Comparison of ENCODE assay signal across 1 mouse cellular context in genomic region chr11:86691482-86691881, GRCm38 (mm10).
TF ChIP-seq lines count a peak whose summit lies in the region.

No protein-coding gene starts in this region.

TF ChIP-seq in MEL, 35 proteins besides CTCF, POLR2A, EP300 and RAD21 (continued from another document):
- TF ChIP-seq ZMIZ1 (IDR thresholded peaks at IDR 0.05; ENCODE audit: low read depth, low read length) (peak; percentile 31; the same call in 1 of the 2 replicates), MYC (IDR thresholded peaks at IDR 0.05; ENCODE audit: low read depth, low read length) (no peak), USF2 (IDR thresholded peaks at IDR 0.05; ENCODE audit: borderline replicate concordance in 1 of 2, insufficient read depth in 1 of 2, low read depth in 1 of 2, low read length in 2 of 2) (no peak), ELF1 (IDR thresholded peaks at IDR 0.05; ENCODE audit: low read depth, low read length) (no peak), SIN3A (IDR thresholded peaks at IDR 0.05; ENCODE audit: low read length) (peak; percentile 56; the same call in 1 of the 2 replicates), ZC3H11A (IDR thresholded peaks at IDR 0.05; ENCODE audit: low read depth, low read length) (no peak), POLR2AphosphoS2 (IDR thresholded peaks at IDR 0.05; ENCODE audit: low read length) (no peak), GATA1 (IDR thresholded peaks at IDR 0.05; ENCODE audit: low read depth, low read length) (no peak), MAZ (IDR thresholded peaks at IDR 0.05; ENCODE audit: low read depth, low read length) (no peak), ZNF384 (IDR thresholded peaks at IDR 0.05; ENCODE audit: low read depth, low read length) (no peak), BHLHE40 (IDR thresholded peaks at IDR 0.05; ENCODE audit: borderline replicate concordance, low read depth, low read length) (no peak), TAL1 (IDR thresholded peaks at IDR 0.05; ENCODE audit: low read length) (no peak), ETS1 (IDR thresholded peaks at IDR 0.05; ENCODE audit: low read depth, low read length) (peak; percentile 81), CHD1 (IDR thresholded peaks at IDR 0.05; ENCODE audit: low read depth, low read length) (no peak), E2F4 (IDR thresholded peaks at IDR 0.05; ENCODE audit: borderline replicate concordance, low read depth, low read length) (no peak), RCOR1 (IDR thresholded peaks at IDR 0.05; ENCODE audit: low read depth, low read length) (no peak), MEF2A (IDR thresholded peaks at IDR 0.05; ENCODE audit: extremely low read depth, insufficient replicate concordance, low read depth, low read length, poor library complexity, severe bottlenecking) (peak; percentile 48; the same call in 1 of the 2 replicates), MAFK (IDR thresholded peaks at IDR 0.05; ENCODE audit: borderline replicate concordance, low read depth, low read length) (0 out of 2 replicates have a peak, but pooled peaks have one; percentile 58)
